Comparison of ENCODE assay signal across 11 mouse cellular contexts in the genomic region with DNA sequence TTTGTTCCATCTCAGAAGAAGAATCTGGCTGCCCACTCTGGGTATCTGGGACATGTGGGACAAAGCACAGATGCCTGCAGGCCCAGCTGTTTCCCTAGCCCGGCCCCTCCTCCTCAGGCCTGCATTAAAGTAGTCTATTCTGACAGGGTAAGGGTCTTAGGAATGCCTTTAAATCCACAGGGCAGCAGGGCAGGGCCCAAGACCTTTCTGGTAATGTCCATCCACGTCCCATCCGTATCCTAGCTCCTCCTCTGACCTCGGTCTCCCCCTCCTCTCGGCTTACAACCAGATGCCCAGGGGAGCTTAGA. TPM values are rescaled to one million over a fixed set of nuclear protein-coding genes. Genes with fewer than 3 reads are reported as not detected.
A peak's percentile ranks its signal among the peaks of the same experiment; 100 is the strongest.
DNase-seq lines count a peak whose midpoint lies in the region; ATAC-seq and TF ChIP-seq lines count a peak whose summit lies in the region.
"Had no signal": no experiment of that assay in that cellular context is flagged by ENCODE, and none has a peak within 500 bp of the region (broad histone marks: within the 10 kb centered on the region; RNA-seq: fewer than 3 reads in every experiment).

No protein-coding gene starts in this region.

- H3K4me1 ChIP-seq in heart, embryonic 12.5 days (replicated peaks), result peaks cover 48% of the 10 kb centered on the region
- H3K4me1 ChIP-seq in midbrain, embryonic 10.5 days, result peaks cover 27% of the 10 kb centered on the region
- H3K4me1 ChIP-seq in midbrain, embryonic 11.5 days (ENCODE audit: control insufficient read depth, insufficient read depth, low read length), result no peaks in the 10 kb centered on the region
- peaks cover 16% of the 10 kb centered on the region for H3K4me1 ChIP-seq in limb, embryonic 10.5 days
- peaks cover 7% of the 10 kb centered on the region for H3K4me1 ChIP-seq in stomach, postnatal 0 days (replicated peaks; ENCODE audit: control insufficient read depth, insufficient read depth)

- no peak for TF ChIP-seq CTCF in stomach, postnatal 0 days (IDR thresholded peaks at IDR 0.05; ENCODE audit: low read depth)

- H3K9me3 ChIP-seq in heart, embryonic 12.5 days (replicated peaks), result no peaks in the 10 kb centered on the region
- no peaks in the 10 kb centered on the region for H3K9me3 ChIP-seq in midbrain, embryonic 10.5 days (replicated peaks)
- H3K9me3 ChIP-seq in midbrain, embryonic 11.5 days (ENCODE audit: control insufficient read depth, low read length), result no peaks in the 10 kb centered on the region
- no peaks in the 10 kb centered on the region for H3K9me3 ChIP-seq in limb, embryonic 10.5 days (replicated peaks)
- no peaks in the 10 kb centered on the region for H3K9me3 ChIP-seq in stomach, postnatal 0 days (ENCODE audit: control insufficient read depth, low read length)

- ATAC-seq in heart, embryonic 12.5 days (ENCODE audit: insufficient number of reproducible peaks, low FRiP score), result peak; percentile 16; the same call in 1 of the 2 replicates
- ATAC-seq in midbrain, embryonic 11.5 days (ENCODE audit: low FRiP score), result no peak
- ATAC-seq in stomach, postnatal 0 days (ENCODE audit: low FRiP score, low TSS enrichment), result no peak
- no peak for ATAC-seq in megakaryocyte-erythroid progenitor cell, adult 5-6 weeks (replicated peaks; ENCODE audit: low FRiP score, low TSS enrichment, poor library complexity, severe bottlenecking)
- ATAC-seq: CD4-positive, CD25-positive, alpha-beta regulatory T cell, adult 4 months had no signal

- H3K27me3 ChIP-seq in heart, embryonic 12.5 days (replicated peaks), result no peaks in the 10 kb centered on the region
- no peaks in the 10 kb centered on the region for H3K27me3 ChIP-seq in midbrain, embryonic 10.5 days (ENCODE audit: low read depth, poor library complexity, severe bottlenecking)
- H3K27me3 ChIP-seq in midbrain, embryonic 11.5 days (ENCODE audit: control insufficient read depth, insufficient read depth, low read length), result no peaks in the 10 kb centered on the region
- H3K27me3 ChIP-seq in limb, embryonic 10.5 days (ENCODE audit: low read depth, poor library complexity, severe bottlenecking), result no peaks in the 10 kb centered on the region
- H3K27me3 ChIP-seq in stomach, postnatal 0 days (ENCODE audit: control insufficient read depth, insufficient read depth, low read length), result no peaks in the 10 kb centered on the region

- peak overlapping the region; percentile 28; the same call in 1 of the 2 replicates for H3K4me2 ChIP-seq in heart, embryonic 12.5 days
- H3K4me2 ChIP-seq in midbrain, embryonic 11.5 days, result no peak overlapping the region
- no peak overlapping the region for H3K4me2 ChIP-seq in stomach, postnatal 0 days (replicated peaks; ENCODE audit: low read depth)

- WGBS in heart, embryonic 12.5 days, result 56% methylated on average over 5 of the region's 5 CpGs
- 70% methylated on average over 5 of the region's 5 CpGs for WGBS in midbrain, embryonic 10.5 days
- 57% methylated on average over 5 of the region's 5 CpGs for WGBS in midbrain, embryonic 11.5 days
- WGBS in limb, embryonic 10.5 days, result 54% methylated on average over 5 of the region's 5 CpGs
- 62% methylated on average over 5 of the region's 5 CpGs for WGBS in stomach, postnatal 0 days

- peak overlapping the region; percentile 21; the same call in 1 of the 2 replicates for H3K9ac ChIP-seq in heart, embryonic 12.5 days
- H3K9ac ChIP-seq in midbrain, embryonic 11.5 days (ENCODE audit: low read length), result no peak overlapping the region
- no peak overlapping the region; the same call in 1 of the 2 replicates for H3K9ac ChIP-seq in stomach, postnatal 0 days (ENCODE audit: low read length)

- peak overlapping the region; percentile 63 for H3K27ac ChIP-seq in heart, embryonic 12.5 days (ENCODE audit: poor library complexity, severe bottlenecking)
- H3K27ac ChIP-seq in midbrain, embryonic 10.5 days (replicated peaks), result peak overlapping the region; percentile 46
- H3K27ac ChIP-seq in midbrain, embryonic 11.5 days (ENCODE audit: low read depth, low read length), result no peak overlapping the region
- H3K27ac ChIP-seq in limb, embryonic 10.5 days, result peak overlapping the region; percentile 7; the same call in 1 of the 2 replicates
- peak overlapping the region; percentile 67 for H3K27ac ChIP-seq in stomach, postnatal 0 days (replicated peaks)

- no peak for TF ChIP-seq EP300 in stomach, postnatal 0 days (optimal IDR thresholded peaks at IDR 0.05)

- H3K36me3 ChIP-seq in heart, embryonic 12.5 days, result peaks cover 10% of the 10 kb centered on the region; the same call in 1 of the 2 replicates
- no peaks in the 10 kb centered on the region for H3K36me3 ChIP-seq in midbrain, embryonic 10.5 days
- H3K36me3 ChIP-seq in midbrain, embryonic 11.5 days (ENCODE audit: control insufficient read depth, insufficient read depth, low read length), result no peaks in the 10 kb centered on the region
- H3K36me3 ChIP-seq in limb, embryonic 10.5 days, result no peaks in the 10 kb centered on the region
- H3K36me3 ChIP-seq in stomach, postnatal 0 days (ENCODE audit: control insufficient read depth, insufficient read depth, low read length), result no peaks in the 10 kb centered on the region

- no peak overlapping the region for H3K4me3 ChIP-seq in heart, embryonic 12.5 days
- H3K4me3 ChIP-seq in midbrain, embryonic 10.5 days, result no peak overlapping the region
- H3K4me3 ChIP-seq in midbrain, embryonic 11.5 days (ENCODE audit: low read depth, low read length), result no peak overlapping the region
- H3K4me3 ChIP-seq in limb, embryonic 10.5 days, result no peak overlapping the region
- H3K4me3 ChIP-seq in stomach, postnatal 0 days (ENCODE audit: low read depth, low read length), result no peak overlapping the region

- no peak for DNase-seq in heart, adult 9 months (ENCODE audit: low spot score in 2 of 2)
- DNase-seq in midbrain, embryonic 10.5 days (ENCODE audit: low spot score), result no peak
- DNase-seq in midbrain, embryonic 11.5 days (ENCODE audit: low spot score, missing footprints), result no peak
- DNase-seq in limb, embryonic 10.5 days (ENCODE audit: low spot score), result no peak
- DNase-seq in stomach, postnatal 0 days (ENCODE audit: low spot score), result no peak
- DNase-seq in frontal cortex, postnatal 10 days (ENCODE audit: low spot score in 2 of 2), result no peak

RNA-seq across cellular contexts. Expression of gene Olfr412, which starts 47.5 kb away (rescaled TPM):
- polyA plus RNA-seq in heart, embryonic 12.5 days (2016; fragmentation: Nextera tagmentation; extraction: Ambion mirVana), result not detected in 2 replicates
- polyA plus RNA-seq in midbrain, embryonic 10.5 days (2016; fragmentation: Nextera tagmentation; extraction: Ambion mirVana), result not detected in 2 replicates
- polyA plus RNA-seq in midbrain, embryonic 11.5 days (2014; fragmentation: Nextera tagmentation; extraction: Ambion mirVana), result not detected in 2 replicates
- not detected in 2 replicates for polyA plus RNA-seq in limb, embryonic 10.5 days (2016; fragmentation: Nextera tagmentation; extraction: Ambion mirVana)
- not detected in 2 replicates for polyA plus RNA-seq in stomach, postnatal 0 days (2015; fragmentation: Nextera tagmentation; extraction: Ambion mirVana)
- total RNA-seq in megakaryocyte-erythroid progenitor cell, adult 5-6 weeks (2014; fragmentation: Nextera tagmentation), result not detected in 2 replicates
- not detected in 2 replicates for total RNA-seq in megakaryocyte-erythroid progenitor cell, adult 5-6 weeks (2017)
- total RNA-seq: gastrocnemius, adult 18-20 months; layer of hippocampus, postnatal 25 days had no signal
- polyA plus RNA-seq: CD4-positive, CD25-positive, alpha-beta regulatory T cell, adult 4 months had no signal

RNA-seq across cellular contexts. Expression of gene Olfr411, which starts 57.0 kb away (rescaled TPM):
- not detected in 2 replicates for polyA plus RNA-seq in heart, embryonic 12.5 days (2016; fragmentation: Nextera tagmentation; extraction: Ambion mirVana)
- polyA plus RNA-seq in midbrain, embryonic 10.5 days (2016; fragmentation: Nextera tagmentation; extraction: Ambion mirVana), result not detected in 2 replicates
- polyA plus RNA-seq in midbrain, embryonic 11.5 days (2014; fragmentation: Nextera tagmentation; extraction: Ambion mirVana), result not detected in 2 replicates
- not detected in 2 replicates for polyA plus RNA-seq in limb, embryonic 10.5 days (2016; fragmentation: Nextera tagmentation; extraction: Ambion mirVana)
- not detected in 2 replicates for polyA plus RNA-seq in stomach, postnatal 0 days (2015; fragmentation: Nextera tagmentation; extraction: Ambion mirVana)
- not detected in 2 replicates for total RNA-seq in megakaryocyte-erythroid progenitor cell, adult 5-6 weeks (2014; fragmentation: Nextera tagmentation)
- total RNA-seq in megakaryocyte-erythroid progenitor cell, adult 5-6 weeks (2017), result not detected in 2 replicates
- total RNA-seq: gastrocnemius, adult 18-20 months; layer of hippocampus, postnatal 25 days had no signal
- polyA plus RNA-seq: CD4-positive, CD25-positive, alpha-beta regulatory T cell, adult 4 months had no signal
